8 mouse cellular contexts compared by ENCODE assay signal in the genomic region with DNA sequence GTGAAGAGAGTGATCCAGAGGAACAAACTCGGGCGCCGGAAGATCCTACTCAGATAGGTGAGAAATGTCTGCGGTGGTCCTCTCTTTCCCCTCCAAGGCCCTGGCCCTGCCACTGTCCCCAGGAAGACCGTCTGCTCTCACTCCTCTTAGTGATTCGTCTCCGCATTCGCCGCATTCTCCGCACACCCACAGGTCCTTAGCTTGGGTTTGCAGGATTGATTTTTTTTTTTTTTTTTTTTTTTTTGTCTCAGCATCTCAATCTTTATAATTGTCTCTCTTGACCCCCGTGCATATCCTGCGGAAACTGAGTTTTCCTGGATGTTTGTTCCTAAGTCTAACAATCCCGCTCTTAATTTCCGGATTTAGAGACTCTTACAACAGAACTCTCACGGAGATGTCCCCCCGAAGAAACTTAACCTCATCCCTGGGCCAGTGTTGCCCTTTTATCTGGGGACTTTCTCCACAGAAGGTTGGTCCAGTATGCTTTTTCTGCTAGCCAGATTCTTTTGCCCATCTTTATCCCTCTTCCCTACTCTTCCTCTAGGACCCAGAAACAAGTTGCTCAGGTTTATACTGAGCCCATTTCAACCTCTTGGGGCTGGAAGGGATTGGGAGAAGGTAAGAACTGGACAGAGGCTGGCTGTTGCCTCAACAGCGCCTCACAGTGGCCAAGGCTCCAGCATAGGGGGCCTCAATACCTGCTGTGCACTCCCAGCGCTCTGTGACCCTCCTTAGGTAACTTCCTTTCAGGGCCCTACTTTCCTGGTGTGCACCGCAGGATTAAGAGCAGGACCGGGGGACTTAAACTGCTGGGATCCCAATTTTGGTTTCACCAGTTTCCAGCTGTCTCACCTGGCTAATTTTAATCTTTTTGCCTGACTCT. TPM values are rescaled to one million over a fixed set of nuclear protein-coding genes. Genes with fewer than 3 reads are reported as not detected.
DNase-seq lines count a peak whose midpoint lies in the region; ATAC-seq and TF ChIP-seq lines count a peak whose summit lies in the region.

No protein-coding gene starts in this region.

- no peaks in the 10 kb centered on the region for H3K79me2 ChIP-seq in liver, adult 2 months (ENCODE audit: control insufficient read depth, insufficient read depth, low read length)
- no peaks in the 10 kb centered on the region for H3K79me2 ChIP-seq in myocyte (ENCODE audit: control insufficient read depth, insufficient read depth)

- no peaks in the 10 kb centered on the region for H3K4me1 ChIP-seq in cortical plate, adult 2 months (ENCODE audit: control insufficient read depth, insufficient read depth, low read length)
- no peaks in the 10 kb centered on the region for H3K4me1 ChIP-seq in liver, adult 2 months (ENCODE audit: control insufficient read depth, insufficient read depth, low read length)

- DNase-seq in layer of hippocampus, adult 2 months (ENCODE audit: low spot score in 2 of 2), result no peak
- DNase-seq in layer of hippocampus, postnatal 14 days (ENCODE audit: low spot score in 2 of 2), result no peak
- DNase-seq in heart, postnatal 4 days, result peak; percentile 52
- no peak for DNase-seq in liver, adult 2 months (ENCODE audit: extremely low read depth, low read depth, low spot score)
- DNase-seq in thymus, postnatal 4 days, result peak; percentile 70

- H3K4me3 ChIP-seq in layer of hippocampus, adult 2 months, result peak overlapping the region; percentile 50
- H3K4me3 ChIP-seq in cortical plate, adult 2 months (ENCODE audit: insufficient read depth, low read length), result 0 out of 2 replicates have a peak overlapping the region, but pooled peaks have one; percentile 32
- H3K4me3 ChIP-seq in liver, adult 2 months (ENCODE audit: insufficient read depth, low read depth, low read length), result peak overlapping the region; percentile 64
- peak overlapping the region; percentile 69 for H3K4me3 ChIP-seq in myocyte

- no peak for TF ChIP-seq POLR2A in cortical plate, adult 2 months (IDR thresholded peaks at IDR 0.05; ENCODE audit: extremely low read depth, insufficient read depth, low read length)
- no peak for TF ChIP-seq POLR2A in liver, adult 2 months (IDR thresholded peaks at IDR 0.05; ENCODE audit: extremely low read depth, insufficient read depth, low read length)
- no peak for TF ChIP-seq POLR2A in myocyte (IDR thresholded peaks at IDR 0.05; ENCODE audit: insufficient read length, low read depth)

- H3ac ChIP-seq in myocyte (ENCODE audit: control insufficient read depth, insufficient read length), result peak overlapping the region; percentile 72

- H3K27ac ChIP-seq in layer of hippocampus, adult 2 months, result no peak overlapping the region
- H3K27ac ChIP-seq in cortical plate, adult 2 months (ENCODE audit: insufficient read depth, low read length), result no peak overlapping the region
- no peak overlapping the region for H3K27ac ChIP-seq in liver, adult 2 months (replicated peaks; ENCODE audit: insufficient read depth, low read depth, low read length)

- 0 out of 2 replicates have a peak overlapping the region, but pooled peaks have one; percentile 38 for H3K9ac ChIP-seq in liver, adult 2 months (ENCODE audit: low read depth, low read length)

- 9% methylated on average over 20 of the region's 20 CpGs for WGBS in liver, adult 2 months

- peaks cover 21% of the 10 kb centered on the region for H3K27me3 ChIP-seq in liver, adult 2 months (ENCODE audit: control insufficient read depth, insufficient read depth, low read length)
- no peaks in the 10 kb centered on the region for H3K27me3 ChIP-seq in myocyte (ENCODE audit: control insufficient read depth, insufficient read depth, insufficient read length)

- ATAC-seq in frontal cortex, adult (ENCODE audit: low TSS enrichment), result no peak

- H3K36me3 ChIP-seq in liver, adult 2 months (ENCODE audit: control insufficient read depth, insufficient read depth, low read length), result no peaks in the 10 kb centered on the region
- no peaks in the 10 kb centered on the region for H3K36me3 ChIP-seq in myocyte (ENCODE audit: control insufficient read depth, insufficient read depth)

- H3K4me2 ChIP-seq in myocyte (ENCODE audit: low read depth), result peak overlapping the region; percentile 86

- TF ChIP-seq CTCF in layer of hippocampus, adult 2 months (conservative IDR thresholded peaks at IDR 0.05), result peak; percentile 68
- 0 out of 2 replicates have a peak, but pooled peaks have one; percentile 11 for TF ChIP-seq CTCF in cortical plate, adult 2 months (IDR thresholded peaks at IDR 0.05; ENCODE audit: extremely low read depth, insufficient read depth, low read length)
- peak; percentile 72 for TF ChIP-seq CTCF in liver, adult 2 months (IDR thresholded peaks at IDR 0.05; ENCODE audit: low read depth, low read length)

TF ChIP-seq in myocyte, 11 proteins besides CTCF, POLR2A, EP300 and RAD21:
- TF ChIP-seq REST (IDR thresholded peaks at IDR 0.05; ENCODE audit: insufficient read depth, insufficient read length) (no peak), TCF3 (IDR thresholded peaks at IDR 0.05; ENCODE audit: insufficient read length, low read depth) (no peak), POLR2AphosphoS2 (IDR thresholded peaks at IDR 0.05; ENCODE audit: insufficient read length, low read depth) (no peak), USF1 (IDR thresholded peaks at IDR 0.05; ENCODE audit: low read depth) (no peak), SRF (IDR thresholded peaks at IDR 0.05; ENCODE audit: control insufficient read depth, insufficient read length, low read depth) (no peak), MAX (IDR thresholded peaks at IDR 0.05; ENCODE audit: low read depth) (no peak), MYOG (IDR thresholded peaks at IDR 0.05; ENCODE audit: control insufficient read depth in 1 of 3, insufficient read depth in 1 of 3, insufficient read length in 2 of 3, low read depth in 2 of 3) (no peak), TCF12 (IDR thresholded peaks at IDR 0.05; ENCODE audit: insufficient read depth, poor library complexity, severe bottlenecking) (no peak), CEBPB (IDR thresholded peaks at IDR 0.05; ENCODE audit: insufficient read depth, poor library complexity, severe bottlenecking) (no peak), E2F4 (IDR thresholded peaks at IDR 0.05; ENCODE audit: insufficient read depth) (no peak), MYOD1 (IDR thresholded peaks at IDR 0.05; ENCODE audit: control insufficient read depth in 1 of 3, insufficient read length in 2 of 3, low read depth in 2 of 3) (no peak)

RNA-seq across cellular contexts. Expression of a gene that starts 1.2 kb away (rescaled TPM):
- total RNA-seq in layer of hippocampus, adult 2 months (2021), result under 1 TPM in 1 of 2 experiments, not detected in 1; 0.18 TPM
- under 1 TPM in 1 of 2 experiments, not detected in 1; 0.12 TPM for total RNA-seq in layer of hippocampus, postnatal 14 days (2021)
- 0.11 and 0.19 TPM in 2 replicates for polyA plus RNA-seq in cortical plate, adult 2 months (2012; rRNA removed)
- under 1 TPM; 0.45 to 0.59 TPM for total RNA-seq in heart, postnatal 4 days (2021)
- 0.07 and 0.09 TPM in 2 replicates for total RNA-seq in liver, adult 2 months (2014; rRNA removed)
- polyA plus RNA-seq in liver, adult 2 months (2012; rRNA removed), result 0.02 TPM in 1 of 2 replicates, not detected in the other
- polyA plus RNA-seq in myocyte (2012; fragmentation: generic; extraction: Trizol), result 0.65 TPM

RNA-seq across cellular contexts. Expression of a gene that starts 16.0 kb away (rescaled TPM):
- not detected for total RNA-seq in layer of hippocampus, adult 2 months (2021)
- total RNA-seq in layer of hippocampus, postnatal 14 days (2021), result not detected
- polyA plus RNA-seq in cortical plate, adult 2 months (2012; rRNA removed), result not detected in 2 replicates
- not detected for total RNA-seq in heart, postnatal 4 days (2021)
- total RNA-seq in liver, adult 2 months (2014; rRNA removed), result not detected in 2 replicates
- not detected in 2 replicates for polyA plus RNA-seq in liver, adult 2 months (2012; rRNA removed)
- polyA plus RNA-seq in myocyte (2012; fragmentation: generic; extraction: Trizol), result not detected

Comparison
In these comparisons a context has a peak if more than half of its experiments do, and no peak if none do; other contexts are left out.
1. DNase-seq: peak in heart, postnatal 4 days (single experiment) and thymus, postnatal 4 days (single experiment); none in layer of hippocampus, adult 2 months (0 of 2), layer of hippocampus, postnatal 14 days (0 of 2) and liver, adult 2 months (single experiment).
2. CTCF ChIP-seq: peak in every context shown above with its lines; median percentile 72 in liver, adult 2 months; 68 in layer of hippocampus, adult 2 months; 11 in cortical plate, adult 2 months.
3. Peak in every context shown above with its lines, with median percentiles within 50 percentile points of each other: H3K4me3 ChIP-seq.